Mouse (Mus musculus): ENCODE data around the gene Adgrb2. TPM values are rescaled to one million over a fixed set of nuclear protein-coding genes. Genes with fewer than 3 reads are reported as not detected.

Adgrb2 gene
- polyA plus RNA-seq, 1 experiment = not detected

DNA sequence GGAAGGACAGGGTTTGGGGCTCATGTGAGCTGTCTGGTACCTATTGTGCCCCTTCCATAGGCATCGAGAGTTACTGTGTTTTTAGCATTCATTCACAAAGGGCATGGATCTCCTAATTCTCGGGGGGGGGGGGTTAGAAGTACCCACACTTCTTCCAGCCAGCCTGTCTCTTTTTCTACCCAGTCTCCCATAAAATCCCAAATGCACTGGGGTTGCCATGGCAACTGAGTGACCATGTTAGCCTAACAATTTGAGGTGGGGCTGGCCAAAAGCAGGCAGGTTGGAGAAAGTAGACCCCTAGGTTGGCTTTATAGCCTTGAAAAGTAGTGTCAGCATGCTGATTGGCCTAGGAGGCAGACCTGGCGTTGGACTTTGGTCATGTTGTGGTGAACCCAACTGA lies 71.8 kb downstream of the Adgrb2 start:
- H3K27ac ChIP-seq (replicated peaks; ENCODE audit: low read depth, low read length) = no peak overlapping the region
- H3K4me3 ChIP-seq (ENCODE audit: insufficient read depth, low read depth, low read length) = no peak overlapping the region
- no peaks in the 10 kb centered on the region; the same call in 1 of the 2 replicates for H3K4me1 ChIP-seq (ENCODE audit: control insufficient read depth, insufficient read depth, insufficient read length, low read length)

DNA sequence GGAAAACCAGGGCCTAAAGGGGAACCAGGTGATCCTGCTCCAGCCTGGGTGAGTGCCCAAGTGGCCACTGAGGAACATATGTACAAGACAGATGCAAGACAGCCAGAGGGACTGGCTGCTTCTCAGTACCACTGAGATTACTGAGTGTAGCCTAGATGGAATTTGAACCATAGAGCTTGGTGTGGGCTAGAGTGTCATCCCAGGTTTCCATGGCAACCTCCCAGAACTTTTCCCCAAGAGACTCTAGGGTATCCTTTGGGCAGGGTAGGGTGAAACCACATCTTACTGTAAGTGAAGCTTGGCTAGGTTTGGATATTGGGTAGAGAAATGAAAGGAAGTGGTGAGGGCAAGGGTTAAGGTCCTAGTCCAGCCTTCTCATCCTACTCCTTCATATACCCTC lies 76.3 kb downstream of the Adgrb2 start:
- Histone ChIP-seq H3K4me3 (ENCODE audit: insufficient read depth, low read depth, low read length) (no peak overlapping the region), H3K4me1 (ENCODE audit: control insufficient read depth, insufficient read depth, insufficient read length, low read length) (no peaks in the 10 kb centered on the region), H3K27ac (replicated peaks; ENCODE audit: low read depth, low read length) (no peak overlapping the region)

DNA sequence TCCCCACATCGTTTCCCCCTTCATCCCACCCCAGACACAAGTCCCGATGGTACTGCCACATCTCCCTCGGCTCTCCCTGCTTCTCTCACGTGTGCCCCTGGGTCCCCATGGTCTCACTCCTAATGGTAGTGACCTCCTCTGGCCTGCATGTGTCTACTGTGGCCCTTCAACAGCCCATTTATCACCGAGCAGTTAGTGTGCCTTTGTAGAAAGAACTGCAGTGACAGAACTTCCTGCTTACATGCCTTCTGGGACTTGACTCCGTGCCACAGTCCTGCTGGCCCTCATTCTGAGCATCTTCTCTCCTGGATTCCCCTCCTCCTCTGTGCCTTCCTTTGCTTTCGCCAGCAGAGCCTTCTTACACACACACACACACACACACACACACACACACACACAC lies 78.5 kb downstream of the Adgrb2 start:
- no peaks in the 10 kb centered on the region for H3K4me1 ChIP-seq (ENCODE audit: control insufficient read depth, insufficient read depth, insufficient read length, low read length)
- H3K4me3 ChIP-seq (ENCODE audit: insufficient read depth, low read depth, low read length) = no peak overlapping the region
- no peak overlapping the region for H3K27ac ChIP-seq (replicated peaks; ENCODE audit: low read depth, low read length)

DNA sequence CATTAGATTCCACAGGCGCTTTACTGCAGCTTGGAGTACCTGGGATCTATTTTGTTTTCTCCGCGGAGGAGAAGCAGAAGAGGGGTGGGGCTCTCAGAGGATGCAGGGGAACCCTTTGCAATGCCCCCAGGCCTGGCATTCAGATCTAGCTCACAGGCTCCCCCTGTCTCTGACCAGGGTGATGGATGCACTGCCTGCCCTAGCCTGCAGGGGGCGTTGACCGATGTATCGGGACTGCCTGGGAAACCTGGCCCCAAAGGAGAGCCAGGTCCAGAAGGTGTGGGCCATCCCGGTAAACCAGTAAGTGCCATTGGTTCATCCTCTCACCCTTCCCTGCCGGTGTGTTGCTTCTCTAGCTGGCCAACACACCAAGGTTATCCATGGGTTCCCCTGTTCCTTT lies 82.1 kb downstream of the Adgrb2 start:
- Histone ChIP-seq H3K4me1 (ENCODE audit: control insufficient read depth, insufficient read depth, insufficient read length, low read length) (no peaks in the 10 kb centered on the region), H3K27ac (replicated peaks; ENCODE audit: low read depth, low read length) (no peak overlapping the region), H3K4me3 (ENCODE audit: insufficient read depth, low read depth, low read length) (no peak overlapping the region)

DNA sequence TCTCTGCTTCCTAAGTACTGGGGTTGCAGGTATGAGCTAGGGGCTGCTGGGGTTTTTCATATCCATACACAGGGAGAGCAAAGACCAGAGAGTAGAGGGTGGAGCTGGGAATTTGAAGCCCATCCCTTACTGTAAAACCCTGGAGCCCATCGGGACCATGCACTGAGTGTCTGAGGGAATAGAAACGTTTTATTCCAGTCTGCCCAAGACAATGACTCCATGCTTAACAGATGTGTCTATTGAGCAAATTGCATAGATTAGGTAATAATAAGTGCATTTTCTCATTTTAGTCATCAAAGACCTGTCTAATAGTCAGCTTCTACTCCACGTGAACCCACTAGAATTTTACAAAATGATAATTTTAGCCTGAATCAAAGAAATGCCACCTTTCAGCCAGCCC lies 85.9 kb downstream of the Adgrb2 start:
- Histone ChIP-seq H3K4me1 (ENCODE audit: control insufficient read depth, insufficient read depth, insufficient read length, low read length) (no peaks in the 10 kb centered on the region), H3K27ac (replicated peaks; ENCODE audit: low read depth, low read length) (no peak overlapping the region), H3K4me3 (ENCODE audit: insufficient read depth, low read depth, low read length) (no peak overlapping the region)

DNA sequence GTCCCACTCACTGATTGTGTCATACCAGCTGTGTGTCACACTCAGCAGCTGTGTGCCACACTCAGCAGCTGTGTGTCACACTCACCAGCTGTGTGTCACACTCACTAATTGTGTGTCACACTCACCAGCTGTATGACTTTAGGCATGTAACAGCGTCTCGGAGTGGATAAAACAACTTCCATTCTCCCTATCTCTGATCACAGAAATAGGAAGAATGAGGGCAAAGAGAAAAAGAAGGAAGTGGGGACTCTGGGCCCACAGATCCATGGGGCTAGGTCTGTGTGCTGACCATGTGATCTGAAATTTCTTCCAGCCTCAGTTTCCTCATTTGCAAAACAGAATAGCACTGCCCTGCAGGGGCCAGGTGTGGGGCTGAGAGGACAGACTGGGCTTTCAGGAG lies 87.1 kb downstream of the Adgrb2 start:
- Histone ChIP-seq H3K4me1 (ENCODE audit: control insufficient read depth, insufficient read depth, insufficient read length, low read length) (no peaks in the 10 kb centered on the region), H3K27ac (replicated peaks; ENCODE audit: low read depth, low read length) (no peak overlapping the region), H3K4me3 (ENCODE audit: insufficient read depth, low read depth, low read length) (no peak overlapping the region)

Other genes with a start within 250 kb of the Adgrb2 start
- gene Khdrbs1, start 242.6 kb upstream of the Adgrb2 start, polyA plus RNA-seq (2012; ENCODE audit: insufficient read depth, insufficient read length, missing spikeins) = 16.9 and 23.4 TPM in 2 replicates
- gene Ptp4a2, start 173.7 kb upstream of the Adgrb2 start, polyA plus RNA-seq (2012; ENCODE audit: insufficient read depth, insufficient read length, missing spikeins) = 156 and 232 TPM in 2 replicates
- not detected in 2 replicates for gene Spocd1, start 55.6 kb upstream of the Adgrb2 start, polyA plus RNA-seq (2012; ENCODE audit: insufficient read depth, insufficient read length, missing spikeins)
- gene Col16a1, start 63.0 kb downstream of the Adgrb2 start, polyA plus RNA-seq (2012; ENCODE audit: insufficient read depth, insufficient read length, missing spikeins) = 1.2 and 7.8 TPM in 2 replicates
- gene Pef1, start 117.7 kb downstream of the Adgrb2 start, polyA plus RNA-seq (2012; ENCODE audit: insufficient read depth, insufficient read length, missing spikeins) = 67.7 and 71.2 TPM in 2 replicates
- gene Hcrtr1, start 154.5 kb downstream of the Adgrb2 start, polyA plus RNA-seq (2012; ENCODE audit: insufficient read depth, insufficient read length, missing spikeins) = not detected in 2 replicates
- gene Tinagl1, start 190.3 kb downstream of the Adgrb2 start, polyA plus RNA-seq (2012; ENCODE audit: insufficient read depth, insufficient read length, missing spikeins) = 30.1 and 32.4 TPM in 2 replicates
- gene Gm853, start 237.5 kb downstream of the Adgrb2 start, polyA plus RNA-seq (2012; ENCODE audit: insufficient read depth, insufficient read length, missing spikeins) = not detected in 2 replicates